Mouse (Mus musculus): Measurements from ENCODE around the gene Susd6. TPM values are rescaled to one million over a fixed set of nuclear protein-coding genes. Genes with fewer than 3 reads are reported as not detected.

The Susd6 gene
- polyA plus RNA-seq, 1 experiment from 2014 or later = 18.6 TPM

DNA sequence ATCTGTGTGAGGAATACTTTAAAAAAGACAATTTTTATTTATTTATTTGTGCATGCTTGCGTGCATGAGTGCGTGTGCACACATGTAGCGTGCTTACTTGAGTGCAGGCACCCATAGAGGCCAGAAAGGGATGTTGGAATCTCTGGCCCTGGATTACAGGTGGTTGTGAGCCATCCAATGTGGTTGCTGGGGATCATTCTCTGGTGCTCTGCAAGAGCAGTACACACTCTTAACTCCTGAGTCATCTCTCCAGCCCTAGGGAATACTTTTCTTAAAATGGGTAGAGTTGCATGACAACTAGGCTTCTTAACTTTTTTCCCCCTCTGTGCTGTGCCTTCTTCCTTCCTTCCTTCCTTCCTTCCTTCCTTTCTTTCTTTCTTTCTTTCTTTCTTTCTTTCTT, 9.8 kb downstream of the Susd6 start:
- 94% methylated on average over 3 of the region's 3 CpGs for WGBS

DNA sequence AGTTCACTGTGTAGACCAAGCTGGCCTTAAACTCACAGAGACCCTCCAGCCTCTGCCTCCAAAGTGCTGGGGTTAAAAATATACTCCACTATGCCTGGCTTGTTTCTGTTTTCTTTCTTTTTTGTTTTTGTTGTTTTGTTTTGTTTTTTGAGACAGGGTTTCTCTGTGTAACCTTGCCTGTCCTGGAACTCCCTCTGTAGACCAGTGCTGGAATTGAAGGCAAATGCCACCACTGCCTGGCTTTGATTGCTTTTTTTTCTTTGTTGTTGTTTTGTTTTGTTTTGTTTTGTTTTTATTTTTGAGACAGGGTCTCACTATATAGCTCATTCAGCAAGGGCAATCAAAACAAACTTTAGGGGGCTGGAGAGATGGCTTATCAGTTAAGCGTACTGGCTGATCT, 11.1 kb downstream of the Susd6 start:
- no peak overlapping the region for H3K27ac ChIP-seq (replicated peaks)
- no peaks in the 10 kb centered on the region for H3K36me3 ChIP-seq
- no peak overlapping the region for H3K4me3 ChIP-seq (replicated peaks)
- 97% methylated on average over 1 of the region's 1 CpGs for WGBS
- no peak for ATAC-seq (ENCODE audit: insufficient number of reproducible peaks, low FRiP score, low TSS enrichment, low read depth)
- H3K27me3 ChIP-seq = no peaks in the 10 kb centered on the region
- H3K9ac ChIP-seq = no peak overlapping the region
- no peak overlapping the region for H3K4me2 ChIP-seq (replicated peaks)
- H3K9me3 ChIP-seq (replicated peaks) = no peaks in the 10 kb centered on the region
- H3K4me1 ChIP-seq = peaks cover 18% of the 10 kb centered on the region

More for the DNA sequence above, 9.8 kb downstream of the Susd6 start:
- Histone ChIP-seq H3K9me3 (replicated peaks) (no peaks in the 10 kb centered on the region), H3K9ac (no peak overlapping the region), H3K27me3 (no peaks in the 10 kb centered on the region), H3K4me1 (peaks cover 20% of the 10 kb centered on the region), H3K36me3 (no peaks in the 10 kb centered on the region), H3K4me2 (replicated peaks) (no peak overlapping the region), H3K27ac (replicated peaks) (no peak overlapping the region), H3K4me3 (replicated peaks) (no peak overlapping the region)
- ATAC-seq (ENCODE audit: insufficient number of reproducible peaks, low FRiP score, low TSS enrichment, low read depth) = no peak

GRCm38 (mm10) chr12:80803924-80804323, 13.6 kb downstream of the Susd6 start:
- no peak for ATAC-seq (ENCODE audit: insufficient number of reproducible peaks, low FRiP score, low TSS enrichment, low read depth)
- H3K4me3 ChIP-seq (replicated peaks) = no peak overlapping the region
- H3K9ac ChIP-seq = no peak overlapping the region
- 51% methylated on average over 3 of the region's 3 CpGs for WGBS
- no peak overlapping the region for H3K4me2 ChIP-seq (replicated peaks)
- H3K36me3 ChIP-seq = no peaks in the 10 kb centered on the region
- no peaks in the 10 kb centered on the region for H3K9me3 ChIP-seq (replicated peaks)
- peaks cover 16% of the 10 kb centered on the region for H3K4me1 ChIP-seq
- 0 out of 2 replicates have a peak overlapping the region, but pooled peaks have one; percentile 0 for H3K27ac ChIP-seq (replicated peaks)
- no peaks in the 10 kb centered on the region for H3K27me3 ChIP-seq

GRCm38 (mm10) chr12:80804861-80805428, 14.6 kb downstream of the Susd6 start:
- ATAC-seq (ENCODE audit: insufficient number of reproducible peaks, low FRiP score, low TSS enrichment, low read depth) = no peak
- Histone ChIP-seq H3K27ac (replicated peaks) (no peak overlapping the region), H3K4me1 (peaks cover 19% of the 10 kb centered on the region), H3K27me3 (no peaks in the 10 kb centered on the region), H3K4me2 (replicated peaks) (no peak overlapping the region), H3K9me3 (replicated peaks) (no peaks in the 10 kb centered on the region), H3K36me3 (no peaks in the 10 kb centered on the region), H3K9ac (no peak overlapping the region), H3K4me3 (replicated peaks) (no peak overlapping the region)
- 86% methylated on average over 6 of the region's 6 CpGs for WGBS

- no peaks in the 10 kb centered on the region for H3K27me3 ChIP-seq
- no peak overlapping the region for H3K4me2 ChIP-seq (replicated peaks)
- H3K36me3 ChIP-seq = no peaks in the 10 kb centered on the region
- H3K9me3 ChIP-seq (replicated peaks) = no peaks in the 10 kb centered on the region
- H3K9ac ChIP-seq = no peak overlapping the region
- WGBS = 43% methylated on average over 2 of the region's 2 CpGs
- H3K4me1 ChIP-seq = peaks cover 29% of the 10 kb centered on the region
- no peak overlapping the region for H3K4me3 ChIP-seq (replicated peaks)
- no peak for ATAC-seq (ENCODE audit: insufficient number of reproducible peaks, low FRiP score, low TSS enrichment, low read depth)
- no peak overlapping the region for H3K27ac ChIP-seq (replicated peaks)
These were observed 17.3 kb downstream of the Susd6 start for GRCm38 (mm10) chr12:80807451-80808085.

GRCm38 (mm10) chr12:80810005-80810404, 19.7 kb downstream of the Susd6 start:
- Histone ChIP-seq H3K36me3 (no peaks in the 10 kb centered on the region), H3K27ac (replicated peaks) (no peak overlapping the region), H3K9ac (no peak overlapping the region), H3K4me1 (peaks cover 18% of the 10 kb centered on the region; the same call in 1 of the 2 replicates), H3K4me2 (replicated peaks) (no peak overlapping the region), H3K27me3 (no peaks in the 10 kb centered on the region), H3K9me3 (replicated peaks) (no peaks in the 10 kb centered on the region), H3K4me3 (replicated peaks) (no peak overlapping the region)
- no peak for ATAC-seq (ENCODE audit: insufficient number of reproducible peaks, low FRiP score, low TSS enrichment, low read depth)
- WGBS = 70% methylated on average over 2 of the region's 2 CpGs

DNA sequence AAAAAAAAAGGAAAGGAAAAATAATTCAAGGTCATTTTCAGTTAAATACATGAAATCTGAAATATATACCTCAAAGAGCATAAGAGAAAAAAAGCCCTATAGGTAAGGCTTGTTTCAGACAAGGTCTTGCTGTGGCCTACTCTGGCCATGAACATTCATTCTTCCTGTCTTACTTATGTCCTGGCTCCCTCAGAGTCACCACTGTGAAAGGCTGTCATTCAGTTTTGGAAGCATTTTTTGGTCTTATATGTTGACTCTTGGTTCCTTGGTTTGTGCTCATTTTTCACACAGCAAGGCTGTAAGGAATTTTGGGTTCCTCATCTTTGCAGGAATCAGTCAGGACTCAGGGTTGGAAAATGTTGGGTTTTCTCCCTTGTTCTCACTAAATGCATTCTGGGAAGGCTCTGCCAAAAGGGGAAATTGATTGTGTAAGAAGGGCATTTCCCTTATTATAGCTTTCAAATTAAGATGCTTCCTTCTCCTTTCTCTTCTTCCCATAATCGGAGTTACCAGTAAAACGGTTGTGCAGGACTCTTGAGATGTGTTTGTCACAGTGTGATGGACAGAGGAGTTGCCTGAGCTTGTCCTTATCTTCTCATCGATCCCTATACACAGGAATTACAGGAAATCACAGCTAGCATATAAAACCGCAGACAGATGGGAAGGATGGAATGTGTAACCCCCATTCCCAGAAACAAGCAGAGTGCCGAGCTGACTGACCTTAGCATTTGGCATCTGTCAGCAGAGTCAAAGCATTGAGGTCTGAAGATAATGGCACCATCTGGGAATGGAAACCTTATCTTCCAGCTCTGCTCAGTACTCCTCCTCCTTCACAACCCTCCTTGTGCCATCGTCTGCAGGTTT, 21.6 kb downstream of the Susd6 start:
- Histone ChIP-seq H3K4me3 (replicated peaks) (no peak overlapping the region), H3K9ac (no peak overlapping the region), H3K27me3 (no peaks in the 10 kb centered on the region), H3K4me2 (replicated peaks) (no peak overlapping the region), H3K4me1 (peaks cover 25% of the 10 kb centered on the region; the same call in 1 of the 2 replicates), H3K9me3 (replicated peaks) (no peaks in the 10 kb centered on the region), H3K36me3 (no peaks in the 10 kb centered on the region), H3K27ac (replicated peaks) (no peak overlapping the region)
- ATAC-seq (ENCODE audit: insufficient number of reproducible peaks, low FRiP score, low TSS enrichment, low read depth) = no peak
- WGBS = 43% methylated on average over 6 of the region's 6 CpGs

DNA sequence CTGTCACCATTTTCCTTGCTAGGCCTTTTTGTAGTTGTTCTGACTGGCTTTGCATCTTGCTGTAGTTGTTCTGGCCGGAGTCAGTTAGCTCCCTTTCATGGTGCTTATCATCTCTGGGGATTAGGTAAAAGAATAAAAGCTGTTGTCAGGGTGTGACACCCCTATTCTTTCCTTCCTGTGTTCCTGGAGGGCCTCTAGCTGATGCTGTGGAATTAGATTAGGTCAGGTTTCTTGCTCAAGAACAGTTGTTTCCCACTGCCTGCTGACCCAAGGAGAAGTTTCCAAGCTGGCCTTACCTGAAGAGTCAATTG, 22.2 kb downstream of the Susd6 start:
- no peak overlapping the region for H3K9ac ChIP-seq
- H3K27ac ChIP-seq (replicated peaks) = no peak overlapping the region
- no peak for ATAC-seq (ENCODE audit: insufficient number of reproducible peaks, low FRiP score, low TSS enrichment, low read depth)
- H3K27me3 ChIP-seq = no peaks in the 10 kb centered on the region
- H3K36me3 ChIP-seq = no peaks in the 10 kb centered on the region
- H3K4me2 ChIP-seq (replicated peaks) = no peak overlapping the region
- H3K9me3 ChIP-seq (replicated peaks) = no peaks in the 10 kb centered on the region
- H3K4me1 ChIP-seq = peaks cover 25% of the 10 kb centered on the region; the same call in 1 of the 2 replicates
- WGBS = 82% methylated on average over 1 of the region's 1 CpGs
- no peak overlapping the region for H3K4me3 ChIP-seq (replicated peaks)

- Histone ChIP-seq H3K4me3 (replicated peaks) (no peak overlapping the region), H3K27me3 (no peaks in the 10 kb centered on the region), H3K4me1 (peaks cover 23% of the 10 kb centered on the region; the same call in 1 of the 2 replicates), H3K27ac (replicated peaks) (no peak overlapping the region), H3K9me3 (replicated peaks) (no peaks in the 10 kb centered on the region), H3K36me3 (no peaks in the 10 kb centered on the region), H3K9ac (no peak overlapping the region), H3K4me2 (replicated peaks) (no peak overlapping the region)
- WGBS = 91% methylated on average over 2 of the region's 2 CpGs
- no peak for ATAC-seq (ENCODE audit: insufficient number of reproducible peaks, low FRiP score, low TSS enrichment, low read depth)
These were observed 23.1 kb downstream of the Susd6 start for GRCm38 (mm10) chr12:80813456-80813855.

DNA sequence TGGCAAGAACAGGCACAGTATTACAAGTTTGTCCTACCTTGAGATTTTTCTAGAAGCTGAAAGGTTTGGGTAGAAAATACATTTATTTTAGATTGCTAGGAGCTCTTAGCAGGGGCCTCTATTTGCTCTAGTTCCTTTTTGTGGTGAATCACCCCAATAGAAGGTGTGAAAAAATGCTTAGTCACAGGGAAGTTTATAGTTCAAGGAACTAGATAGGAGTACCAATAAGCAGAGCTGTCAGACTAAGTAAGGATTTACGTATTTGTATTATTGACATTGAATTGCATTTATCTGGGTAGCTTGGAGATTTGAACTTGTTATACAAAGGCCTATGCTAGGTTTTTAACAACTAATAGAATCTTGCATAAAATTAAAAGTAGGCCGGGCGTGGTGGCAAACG, 23.6 kb downstream of the Susd6 start:
- H3K9me3 ChIP-seq (replicated peaks) = no peaks in the 10 kb centered on the region
- 91% methylated on average over 4 of the region's 4 CpGs for WGBS
- H3K27ac ChIP-seq (replicated peaks) = no peak overlapping the region
- H3K36me3 ChIP-seq = no peaks in the 10 kb centered on the region
- H3K4me3 ChIP-seq (replicated peaks) = no peak overlapping the region
- ATAC-seq (ENCODE audit: insufficient number of reproducible peaks, low FRiP score, low TSS enrichment, low read depth) = no peak
- H3K4me1 ChIP-seq = peaks cover 23% of the 10 kb centered on the region; the same call in 1 of the 2 replicates
- H3K9ac ChIP-seq = no peak overlapping the region
- H3K27me3 ChIP-seq = no peaks in the 10 kb centered on the region
- H3K4me2 ChIP-seq (replicated peaks) = no peak overlapping the region

DNA sequence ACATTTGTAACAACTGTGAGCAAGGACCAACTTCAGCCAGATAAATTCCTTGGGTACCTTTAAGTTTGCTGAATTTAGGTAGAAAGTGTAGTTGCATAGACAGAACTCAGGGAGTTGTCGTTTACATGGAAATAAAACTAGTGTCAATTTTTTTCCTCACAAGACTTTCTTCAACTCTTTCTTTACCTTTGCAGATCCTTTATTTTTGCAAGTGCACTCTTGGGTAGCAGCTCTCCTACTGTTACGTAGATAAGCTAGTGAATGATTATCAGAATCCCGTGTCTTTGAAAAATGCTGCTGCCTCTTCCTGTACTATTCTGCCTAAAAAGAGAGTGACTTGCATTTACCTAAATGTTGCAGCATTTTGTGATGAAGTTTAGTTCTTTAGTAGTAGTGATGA, 24.2 kb downstream of the Susd6 start:
- Histone ChIP-seq H3K36me3 (no peaks in the 10 kb centered on the region), H3K4me3 (replicated peaks) (no peak overlapping the region), H3K4me2 (replicated peaks) (no peak overlapping the region), H3K27ac (replicated peaks) (no peak overlapping the region), H3K27me3 (no peaks in the 10 kb centered on the region), H3K9ac (no peak overlapping the region), H3K4me1 (peaks cover 23% of the 10 kb centered on the region; the same call in 1 of the 2 replicates), H3K9me3 (replicated peaks) (no peaks in the 10 kb centered on the region)
- ATAC-seq (ENCODE audit: insufficient number of reproducible peaks, low FRiP score, low TSS enrichment, low read depth) = no peak
- WGBS = 84% methylated on average over 3 of the region's 3 CpGs
